Mouse (Mus musculus): ENCODE measurements around the gene Fbln7. TPM values are rescaled to one million over a fixed set of nuclear protein-coding genes. Genes with fewer than 3 reads are reported as not detected.

Fbln7 gene
- 1 to 10 TPM; 2.7 to 3.1 TPM for total RNA-seq (2021)
- long read RNA-seq, experiment 1, partial matches to known transcripts = 0 of 5 reads
- long read RNA-seq, experiment 1, other reads (novel, unspliced or antisense) = 1 of 5 reads
- long read RNA-seq, experiment 2, partial matches to known transcripts = 0 of 2 reads
- long read RNA-seq, experiment 2, other reads (novel, unspliced or antisense) = 0 of 2 reads

- no peak for DNase-seq (ENCODE audit: low spot score in 2 of 2)
Observed at GRCm38 (mm10) chr2:128862636-128863035, at the start of gene Fbln7. TSS of gene Fbln7 (plus strand) at chr2:128862981.

DNA sequence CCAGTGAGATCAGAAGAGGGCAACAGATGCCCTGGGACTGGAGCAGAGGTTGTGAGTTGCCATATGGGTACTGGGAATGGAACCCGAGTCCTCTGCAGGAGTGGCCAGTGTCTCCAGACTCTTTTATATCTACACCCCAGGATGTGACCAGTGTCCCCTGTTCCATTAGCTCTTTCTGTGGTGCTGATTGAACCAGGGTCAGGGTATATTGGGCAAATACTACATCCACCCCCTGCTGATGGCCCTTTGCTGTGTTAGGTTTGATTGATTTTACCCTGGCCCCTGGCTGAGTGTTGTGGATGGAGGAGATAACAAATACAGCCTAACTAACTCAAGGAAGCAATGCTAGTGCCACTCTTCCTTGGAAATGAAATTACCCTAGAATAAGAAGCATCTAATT is 46.5 kb upstream of the Fbln7 start:
- no peak for DNase-seq (ENCODE audit: low spot score in 2 of 2)

DNA sequence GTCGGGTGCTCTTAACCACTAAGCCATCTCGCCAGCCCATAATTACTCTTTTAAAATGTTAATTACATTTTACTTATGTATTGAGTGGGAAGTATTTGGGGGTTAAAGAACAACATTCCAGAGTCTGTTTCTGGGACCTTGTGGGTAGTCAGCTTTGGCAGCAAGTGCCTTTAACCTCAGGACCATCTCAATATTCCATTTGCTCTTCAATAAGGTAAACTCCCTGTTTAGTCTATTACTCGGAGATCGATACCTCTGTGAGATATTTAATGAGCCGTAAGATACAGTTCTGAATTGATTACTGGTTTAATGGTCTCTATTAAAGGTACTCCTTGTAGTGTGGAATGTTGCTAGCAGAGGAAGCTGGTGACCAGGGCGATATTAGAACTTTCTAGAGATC is 45.9 kb upstream of the Fbln7 start:
- DNase-seq (ENCODE audit: low spot score in 2 of 2) = no peak

DNA sequence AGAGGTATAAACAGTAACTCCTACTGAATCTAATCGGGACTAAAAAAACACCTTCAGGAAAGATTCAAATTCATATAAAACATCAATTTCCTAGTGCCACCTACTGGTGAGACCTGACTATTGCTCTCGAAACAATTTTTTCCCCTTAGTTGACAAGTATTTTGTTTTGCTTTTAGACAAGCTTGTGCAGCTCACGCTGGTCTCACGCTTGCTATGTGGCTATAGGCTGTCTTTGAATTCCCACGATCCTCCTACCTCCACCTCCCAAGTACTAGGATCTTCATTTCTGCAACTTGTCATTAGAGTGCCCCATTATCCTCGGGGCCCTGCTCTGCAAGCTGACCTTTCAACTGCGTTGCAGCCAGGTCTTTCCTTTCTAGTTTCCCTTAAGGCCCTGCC is 45.4 kb upstream of the Fbln7 start:
- peak; percentile 52 to 57 for DNase-seq (ENCODE audit: low spot score in 2 of 2)

GRCm38 (mm10) chr2:128817786-128818681 is 44.7 kb upstream of the Fbln7 start, which contains the start of gene Tmem87b:
TSS of gene Tmem87b (plus strand) at chr2:128818118.
- DNase-seq (ENCODE audit: low spot score in 2 of 2) = peak; percentile 96 to 97

GRCm38 (mm10) chr2:128818956-128819643 is 43.7 kb upstream of the Fbln7 start:
- peak in 1 of 2 experiments; percentile 7 for DNase-seq (ENCODE audit: low spot score in 2 of 2)

DNA sequence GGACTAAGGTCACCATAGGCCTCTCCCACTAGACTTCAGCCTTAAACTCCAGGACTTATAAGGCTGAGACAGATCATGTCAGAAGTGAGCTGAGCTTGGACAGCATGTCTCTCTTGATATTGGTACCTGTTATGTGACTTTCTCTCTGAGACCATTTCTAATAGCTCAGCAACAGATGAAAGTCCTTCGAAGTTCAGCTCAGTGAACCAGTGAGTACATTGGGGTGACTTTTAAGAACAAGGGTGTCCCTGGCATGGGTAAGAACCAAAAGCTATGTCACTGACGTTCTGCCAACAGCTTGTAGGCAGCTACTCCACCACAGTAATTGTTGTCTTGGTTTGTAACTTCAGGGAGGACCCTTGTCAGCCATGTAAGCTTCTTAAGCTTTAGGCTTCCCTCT is 42.1 kb upstream of the Fbln7 start:
- no peak for DNase-seq (ENCODE audit: low spot score in 2 of 2)

- DNase-seq (ENCODE audit: low spot score in 2 of 2) = no peak
Observed at GRCm38 (mm10) chr2:128823893-128824292, 38.9 kb upstream of the Fbln7 start.

DNA sequence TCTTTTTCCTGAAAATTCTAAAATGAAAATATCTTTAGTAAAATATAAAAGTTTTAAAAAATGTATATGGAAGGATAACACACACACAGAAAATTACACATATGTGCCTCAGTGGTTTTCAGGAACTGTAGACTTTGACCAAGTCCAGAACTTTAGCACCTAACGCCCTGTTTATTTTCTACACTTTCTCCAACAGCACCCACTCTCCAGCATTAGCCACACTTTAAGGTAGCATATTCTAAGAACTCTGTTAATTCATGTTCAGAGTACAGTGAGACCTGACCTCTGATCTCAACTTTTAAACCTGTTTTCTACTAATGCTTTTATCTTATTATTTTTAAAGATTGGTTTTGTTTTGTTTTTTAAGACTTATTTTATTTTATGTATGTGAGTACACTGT is 35.0 kb upstream of the Fbln7 start:
- DNase-seq (ENCODE audit: low spot score in 2 of 2) = no peak

GRCm38 (mm10) chr2:128832611-128833010 is 30.2 kb upstream of the Fbln7 start:
- no peak for DNase-seq (ENCODE audit: low spot score in 2 of 2)

GRCm38 (mm10) chr2:128833035-128833434 is 29.7 kb upstream of the Fbln7 start:
- DNase-seq (ENCODE audit: low spot score in 2 of 2) = no peak

- DNase-seq (ENCODE audit: low spot score in 2 of 2) = no peak
Observed at GRCm38 (mm10) chr2:128833435-128833834, 29.3 kb upstream of the Fbln7 start.

DNA sequence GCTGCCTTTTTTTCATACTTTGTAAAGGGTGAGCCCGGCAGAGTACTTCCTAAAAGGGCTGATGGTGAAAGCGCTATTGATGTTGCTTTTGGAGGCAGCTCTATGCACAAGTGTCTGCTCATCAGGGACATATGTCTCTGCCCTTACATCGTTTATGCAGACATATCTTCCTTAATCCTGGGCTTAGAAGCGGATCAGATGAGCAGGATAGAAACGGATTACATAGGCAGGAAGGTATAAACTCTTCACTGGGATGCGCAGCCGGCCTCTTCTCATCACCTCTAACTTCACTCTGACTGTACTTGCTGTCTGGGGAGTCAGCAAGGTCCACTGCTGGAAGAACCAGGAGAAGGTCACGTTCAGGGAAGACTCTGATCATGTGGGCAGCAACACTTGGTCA is 25.2 kb upstream of the Fbln7 start:
- DNase-seq (ENCODE audit: low spot score in 2 of 2) = no peak

GRCm38 (mm10) chr2:128838611-128839010 is 24.2 kb upstream of the Fbln7 start:
- DNase-seq (ENCODE audit: low spot score in 2 of 2) = no peak

DNA sequence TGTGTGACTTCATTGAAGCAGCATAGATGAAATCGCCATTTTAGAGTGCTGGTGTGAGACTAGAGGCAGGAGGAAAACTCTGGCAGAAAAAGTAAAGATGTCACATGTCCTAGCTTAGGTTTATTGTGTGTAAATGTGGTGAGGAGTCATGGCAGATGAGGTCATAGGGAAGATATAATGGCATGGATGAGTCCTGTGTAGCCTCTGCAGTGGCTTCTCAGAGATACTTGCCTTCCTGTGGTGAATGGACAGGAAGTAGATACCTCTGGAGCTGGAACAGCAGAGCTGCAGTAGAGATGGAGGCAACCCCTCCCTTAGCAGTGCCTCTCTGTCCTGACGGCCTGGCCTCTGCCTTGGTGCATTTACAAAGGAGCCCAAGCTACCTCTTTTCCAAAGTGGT is 23.3 kb upstream of the Fbln7 start:
- DNase-seq (ENCODE audit: low spot score in 2 of 2) = no peak

GRCm38 (mm10) chr2:128842437-128842836 is 20.3 kb upstream of the Fbln7 start:
- no peak for DNase-seq (ENCODE audit: low spot score in 2 of 2)

GRCm38 (mm10) chr2:128850036-128850435 is 12.7 kb upstream of the Fbln7 start:
- no peak for DNase-seq (ENCODE audit: low spot score in 2 of 2)

GRCm38 (mm10) chr2:128856673-128857072 is 6.1 kb upstream of the Fbln7 start:
- DNase-seq (ENCODE audit: low spot score in 2 of 2) = no peak

GRCm38 (mm10) chr2:128858962-128859361 is 3.8 kb upstream of the Fbln7 start:
- DNase-seq (ENCODE audit: low spot score in 2 of 2) = no peak

GRCm38 (mm10) chr2:128859861-128860260 is 2.9 kb upstream of the Fbln7 start:
- no peak for DNase-seq (ENCODE audit: low spot score in 2 of 2)

DNA sequence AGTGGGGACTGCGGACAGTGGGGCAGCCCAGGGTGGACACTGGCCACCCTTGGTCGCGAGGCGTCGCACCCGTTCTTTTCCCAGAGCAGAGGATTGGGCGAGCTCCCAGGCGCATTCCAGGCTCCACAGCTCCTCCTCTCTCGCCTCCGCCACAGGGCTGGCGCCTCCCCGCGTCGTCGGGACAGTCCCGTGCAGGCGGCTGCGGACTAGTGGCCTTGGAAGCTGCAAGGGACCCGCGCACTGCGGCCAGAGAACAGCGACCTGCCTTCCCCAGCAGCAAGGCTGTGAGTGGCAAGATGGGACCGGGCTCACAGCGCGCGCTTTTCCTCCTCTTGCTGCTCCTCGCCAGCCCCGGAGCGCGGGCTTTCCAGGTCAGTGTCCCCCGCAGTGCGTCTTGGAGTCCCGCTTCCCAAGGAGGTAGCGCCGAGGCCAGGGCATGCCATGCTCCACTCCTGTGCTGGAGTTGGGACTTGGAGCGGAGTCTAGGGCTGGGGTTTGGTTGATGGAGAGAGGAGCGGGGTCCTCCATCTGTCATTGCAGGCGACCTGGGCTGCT is 1.1 kb downstream of the Fbln7 start:
- peak; percentile 10 to 34 for DNase-seq (ENCODE audit: low spot score in 2 of 2)

GRCm38 (mm10) chr2:128865061-128865460 is 2.3 kb downstream of the Fbln7 start:
- no peak for DNase-seq (ENCODE audit: low spot score in 2 of 2)
